Mouse (Mus musculus) heart, postnatal 0 days (tissue): Measurements from ENCODE around the gene Csf3. TPM values are rescaled to one million over a fixed set of nuclear protein-coding genes. Genes with fewer than 3 reads are reported as not detected.
"Not testable (repeated sequence)": the region's sequence is repeated elsewhere in the genome, so short reads cannot be mapped to it uniquely, and the experiment has no call there.

Experiments used
- ATAC-seq: fragments of 200-750 bp; cut with Nextera tagmentation; 2 replicates; pipeline ENCODE4 v1.8.0; 2017; ENCODE audit warnings: low read depth, moderate number of reproducible peaks, moderate library complexity; ENCODE audit not compliant: insufficient read depth
- DNase-seq: peaks from one replicate; pipeline ENCODE4 v3.0.0-alpha.2; 2016; ENCODE audit warnings: low spot score
- H3K27ac ChIP-seq: fragments of 300-500 bp; sonication (generic); 2 replicates; pipeline ENCODE4 v1.5.1; 2014; ENCODE audit warnings: low read depth, mild to moderate bottlenecking
- H3K27me3 ChIP-seq: fragments of 300-500 bp; sonication (generic); 2 replicates; pipeline ENCODE4 v1.6.1; 2014; ENCODE audit warnings: low read length, mixed read lengths; ENCODE audit not compliant: control insufficient read depth, insufficient read depth
- H3K36me3 ChIP-seq: fragments of 300-500 bp; sonication (generic); replicated peaks from 2 replicates; pipeline ENCODE4 v1.6.1; 2014; ENCODE audit warnings: low read length, mixed read lengths; ENCODE audit not compliant: control insufficient read depth, insufficient read depth
- H3K4me1 ChIP-seq: fragments of 300-500 bp; sonication (generic); 2 replicates; pipeline ENCODE4 v1.6.1; 2014; ENCODE audit warnings: antibody characterized with exemption; ENCODE audit not compliant: control insufficient read depth, insufficient read depth
- H3K4me2 ChIP-seq: fragments of 300-500 bp; sonication (generic); 2 replicates; pipeline ENCODE4 v1.6.1; 2014; ENCODE audit warnings: low read depth, mild to moderate bottlenecking, low read length, moderate library complexity
- H3K4me3 ChIP-seq: fragments of 300-500 bp; sonication (generic); 2 replicates; pipeline ENCODE4 v1.5.1; 2014; ENCODE audit warnings: low read depth, low read length
- H3K9ac ChIP-seq: fragments of 300-500 bp; sonication (generic); replicated peaks from 2 replicates; pipeline ENCODE4 v1.6.1; 2014; ENCODE audit warnings: low read depth, low read length, mixed read lengths
- H3K9me3 ChIP-seq: fragments of 300-500 bp; sonication (generic); replicated peaks from 2 replicates; pipeline ENCODE4 v1.6.1; 2016; ENCODE audit warnings: low read length; ENCODE audit not compliant: control insufficient read depth
- CTCF ChIP-seq: IDR thresholded peaks from 2 replicates; pipeline ENCODE4 v1.5.1; 2016; ENCODE audit warnings: antibody characterized with exemption, control low read depth, low read depth
- EP300 ChIP-seq: IDR thresholded peaks from 2 replicates; pipeline ENCODE4 v1.6.1; 2016; ENCODE audit warnings: antibody characterized with exemption, low read depth
- WGBS: fragments of 180-500 bp; shearing (Covaris S2); extraction: QIAGEN DNeasy Blood & Tissue Kit; methylation state at CpG from one replicate; pipeline ENCODE4 v1.1.7; 2014; 5-methylcytosine and 5-hydroxymethylcytosine counted together
- polyA plus RNA-seq: library from polyadenylated mRNA; unstranded; fragments of >200 nt; fragmentation: Nextera tagmentation; extraction: Ambion mirVana; gene quantifications from 2 replicates; pipeline ENCODE4 v1.2.1, GENCODE M21; 2015
- total RNA-seq: library from RNA; depleted of rRNA; stranded (reverse); fragments of >200 nt; gene quantifications from 2 replicates; pipeline ENCODE4 v1.2.3, GENCODE M21; 2014; ENCODE audit warnings: low replicate concordance

Csf3 gene
- total and polyA plus RNA-seq, 2 experiments from 2014 or later = 0.23 TPM; not detected in 1

GRCm38 (mm10) chr11:98731134-98731533, 30.1 kb downstream of the Csf3 start:
- no peaks in the 10 kb centered on the region for H3K27me3 ChIP-seq
- no peak for DNase-seq
- ATAC-seq = no peak

GRCm38 (mm10) chr11:98734020-98734419, 33.0 kb downstream of the Csf3 start:
- Histone ChIP-seq H3K27ac (no peak overlapping the region), H3K9ac (no peak overlapping the region), H3K27me3 (no peaks in the 10 kb centered on the region), H3K36me3 (no peaks in the 10 kb centered on the region), H3K4me1 (no peaks in the 10 kb centered on the region), H3K9me3 (peaks cover 4% of the 10 kb centered on the region; the same call in 1 of the 2 replicates), H3K4me2 (no peak overlapping the region), H3K4me3 (no peak overlapping the region)
- DNase-seq = no peak
- TF ChIP-seq CTCF = no peak
- no peak for TF ChIP-seq EP300
- no peak for ATAC-seq
- WGBS = 69% methylated on average over 3 of the region's 3 CpGs

More at GRCm38 (mm10) chr11:98731134-98731533, 30.1 kb downstream of the Csf3 start:
- Histone ChIP-seq H3K4me1 (peaks cover 6% of the 10 kb centered on the region), H3K27ac (0 out of 2 replicates have a peak overlapping the region, but pooled peaks have one; percentile 9), H3K4me2 (no peak overlapping the region), H3K9ac (no peak overlapping the region), H3K4me3 (no peak overlapping the region), H3K36me3 (peaks cover 14% of the 10 kb centered on the region), H3K9me3 (peaks cover 4% of the 10 kb centered on the region; the same call in 1 of the 2 replicates)
- no peak for TF ChIP-seq EP300
- no peak for TF ChIP-seq CTCF
- 45% methylated on average over 5 of the region's 5 CpGs for WGBS

GRCm38 (mm10) chr11:98735111-98735510, 34.0 kb downstream of the Csf3 start:
- Histone ChIP-seq H3K27me3 (no peaks in the 10 kb centered on the region), H3K9me3 (peaks cover 4% of the 10 kb centered on the region; the same call in 1 of the 2 replicates), H3K27ac (no peak overlapping the region), H3K4me2 (no peak overlapping the region), H3K36me3 (no peaks in the 10 kb centered on the region), H3K4me1 (peaks cover 5% of the 10 kb centered on the region), H3K9ac (no peak overlapping the region), H3K4me3 (no peak overlapping the region)
- ATAC-seq (no peak), DNase-seq (no peak)
- TF ChIP-seq EP300 (no peak), CTCF (no peak)
- WGBS = 81% methylated on average over 4 of the region's 4 CpGs

GRCm38 (mm10) chr11:98736176-98736575, 35.1 kb downstream of the Csf3 start:
- ATAC-seq (no peak), DNase-seq (no peak)
- H3K4me1 ChIP-seq = peaks cover 6% of the 10 kb centered on the region
- H3K27ac ChIP-seq = no peak overlapping the region
- no peaks in the 10 kb centered on the region for H3K36me3 ChIP-seq
- no peak overlapping the region for H3K9ac ChIP-seq
- H3K9me3 ChIP-seq = peaks cover 4% of the 10 kb centered on the region; the same call in 1 of the 2 replicates
- H3K4me2 ChIP-seq = no peak overlapping the region
- no peaks in the 10 kb centered on the region for H3K27me3 ChIP-seq
- WGBS = 83% methylated on average over 1 of the region's 1 CpGs
- TF ChIP-seq CTCF (no peak), EP300 (no peak)
- no peak overlapping the region for H3K4me3 ChIP-seq

GRCm38 (mm10) chr11:98737220-98737619, 36.2 kb downstream of the Csf3 start:
- H3K36me3 ChIP-seq, DNase-seq, H3K9ac ChIP-seq, ATAC-seq, H3K4me3 ChIP-seq, H3K27me3 ChIP-seq, H3K4me1 ChIP-seq, H3K27ac ChIP-seq, H3K9me3 ChIP-seq, H3K4me2 ChIP-seq: not testable (repeated sequence)
- 90% methylated on average over 2 of the region's 2 CpGs for WGBS

- no peak overlapping the region for H3K27ac ChIP-seq
These were observed 37.4 kb downstream of the Csf3 start for GRCm38 (mm10) chr11:98738428-98738911.

More at GRCm38 (mm10) chr11:98738428-98738911, 37.4 kb downstream of the Csf3 start:
- ATAC-seq (no peak), DNase-seq (no peak)
- H3K9ac ChIP-seq = no peak overlapping the region
- H3K36me3 ChIP-seq = no peaks in the 10 kb centered on the region
- peaks cover 13% of the 10 kb centered on the region for H3K4me1 ChIP-seq
- no peaks in the 10 kb centered on the region for H3K27me3 ChIP-seq
- H3K9me3 ChIP-seq = peaks cover 4% of the 10 kb centered on the region; the same call in 1 of the 2 replicates
- TF ChIP-seq CTCF = no peak
- no peak for TF ChIP-seq EP300
- 61% methylated on average over 4 of the region's 4 CpGs for WGBS
- H3K4me3 ChIP-seq = no peak overlapping the region
- H3K4me2 ChIP-seq = no peak overlapping the region
